Mouse (Mus musculus): ENCODE measurements at regions not wholly inside any gene's neighbourhood (a gene's known extent, or its start where the extent isn't known, plus 50 kb on each side); places are given as distances from the start of the nearest gene placed in this dataset.

DNA sequence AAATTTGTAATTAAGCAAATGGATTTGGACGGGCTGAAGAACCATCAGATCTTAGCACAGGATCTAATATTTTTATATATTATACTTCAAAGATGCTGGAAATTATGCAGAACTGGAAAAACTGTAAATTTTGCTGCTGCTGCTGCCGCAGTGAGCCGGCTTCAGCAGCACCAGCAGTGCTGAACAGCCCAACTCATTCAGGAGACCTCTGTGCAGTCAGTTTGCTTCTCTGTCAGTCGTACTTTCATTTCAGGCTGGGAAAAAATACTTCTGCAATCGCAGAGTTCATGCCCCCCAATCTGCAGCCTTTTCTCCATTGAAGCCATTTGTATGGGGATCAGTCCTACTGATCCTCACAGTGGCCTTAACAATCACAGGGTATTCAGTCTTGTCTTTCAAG lies 53.4 kb upstream of the Trpc3 start:
- DNase-seq = no peak
- no peak overlapping the region for H3K4me3 ChIP-seq (ENCODE audit: low read depth, low read length)
- no peaks in the 10 kb centered on the region for H3K36me3 ChIP-seq (ENCODE audit: insufficient read depth)
- H3K27ac ChIP-seq (ENCODE audit: low read depth) = no peak overlapping the region
- H3K27me3 ChIP-seq (ENCODE audit: insufficient read depth, low read length) = no peaks in the 10 kb centered on the region
- ATAC-seq (ENCODE audit: insufficient read depth) = no peak
- H3K4me1 ChIP-seq (ENCODE audit: insufficient read depth) = no peaks in the 10 kb centered on the region
- TF ChIP-seq CTCF (IDR thresholded peaks at IDR 0.05; ENCODE audit: low read depth) = no peak
- H3K9me3 ChIP-seq (ENCODE audit: low read depth, low read length) = no peaks in the 10 kb centered on the region
- no peak overlapping the region for H3K4me2 ChIP-seq
- no peak overlapping the region for H3K9ac ChIP-seq
- WGBS = 68% methylated on average over 5 of the region's 5 CpGs

- Histone ChIP-seq H3K27me3 (ENCODE audit: insufficient read depth, low read length) (no peaks in the 10 kb centered on the region), H3K9ac (no peak overlapping the region), H3K4me2 (no peak overlapping the region), H3K36me3 (ENCODE audit: insufficient read depth) (no peaks in the 10 kb centered on the region), H3K4me1 (ENCODE audit: insufficient read depth) (peaks cover 3% of the 10 kb centered on the region; the same call in 1 of the 2 replicates), H3K27ac (ENCODE audit: low read depth) (no peak overlapping the region), H3K9me3 (ENCODE audit: low read depth, low read length) (no peaks in the 10 kb centered on the region), H3K4me3 (ENCODE audit: low read depth, low read length) (no peak overlapping the region)
- ATAC-seq (ENCODE audit: insufficient read depth) (no peak), DNase-seq (no peak)
- no peak for TF ChIP-seq CTCF (IDR thresholded peaks at IDR 0.05; ENCODE audit: low read depth)
- 49% methylated on average over 7 of the region's 7 CpGs for WGBS
These were observed 64.5 kb upstream of the Trpc3 start for GRCm38 (mm10) chr3:36754358-36754950.

DNA sequence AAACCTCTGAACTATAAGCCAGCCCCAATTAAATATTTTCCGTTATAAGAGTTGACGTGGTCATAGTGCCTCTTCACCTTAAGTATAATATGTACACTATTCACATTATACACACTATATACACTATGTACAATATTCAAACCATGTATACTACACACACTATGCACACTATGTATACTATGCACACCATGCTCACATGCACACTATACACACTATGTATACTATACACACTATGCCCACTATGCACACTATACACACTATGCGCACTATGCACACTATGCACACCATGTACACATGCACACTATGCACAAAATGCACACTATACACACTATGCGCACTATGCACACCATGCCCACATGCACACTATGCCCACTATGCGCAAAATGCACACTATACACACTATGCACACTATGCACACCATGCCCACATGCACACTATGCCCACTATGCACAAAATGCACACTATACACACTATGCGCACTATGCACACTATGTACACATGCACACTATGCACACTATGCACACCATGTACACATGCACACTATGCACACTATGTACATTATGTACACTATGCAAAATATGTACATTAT lies 72.2 kb upstream of the Trpc3 start:
- ATAC-seq (ENCODE audit: insufficient read depth) (no peak), DNase-seq (no peak)
- Histone ChIP-seq H3K27me3 (ENCODE audit: insufficient read depth, low read length) (no peaks in the 10 kb centered on the region), H3K27ac (ENCODE audit: low read depth) (no peak overlapping the region), H3K4me2 (no peak overlapping the region), H3K4me1 (ENCODE audit: insufficient read depth) (no peaks in the 10 kb centered on the region), H3K9me3 (ENCODE audit: low read depth, low read length) (no peaks in the 10 kb centered on the region), H3K36me3 (ENCODE audit: insufficient read depth) (no peaks in the 10 kb centered on the region), H3K4me3 (ENCODE audit: low read depth, low read length) (no peak overlapping the region), H3K9ac (no peak overlapping the region)
- TF ChIP-seq CTCF (IDR thresholded peaks at IDR 0.05; ENCODE audit: low read depth) = no peak
- WGBS = 94% methylated on average over 6 of the region's 6 CpGs

DNA sequence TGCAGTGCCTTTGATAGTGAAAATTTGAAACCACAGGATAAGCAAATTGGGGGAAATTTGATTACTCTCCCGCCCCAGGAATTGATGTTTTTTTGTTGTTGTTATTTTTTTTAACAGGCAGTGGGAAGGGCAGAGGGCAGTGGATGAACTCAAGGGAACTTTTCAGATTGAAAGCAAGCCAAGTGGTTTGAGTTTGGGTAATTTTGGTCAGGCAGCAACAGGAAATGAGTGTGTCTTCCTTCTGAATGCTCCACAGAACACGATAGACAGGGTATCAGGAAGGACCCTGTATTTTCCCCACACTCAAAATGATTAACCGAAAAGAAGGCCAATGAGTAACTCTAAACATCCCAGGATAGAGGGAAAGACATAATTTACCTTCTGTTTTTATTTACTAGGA lies 72.9 kb upstream of the Trpc3 start:
- DNase-seq (peak; percentile 33), ATAC-seq (ENCODE audit: insufficient read depth) (no peak)
- Histone ChIP-seq H3K4me1 (ENCODE audit: insufficient read depth) (no peaks in the 10 kb centered on the region), H3K9ac (no peak overlapping the region), H3K4me3 (ENCODE audit: low read depth, low read length) (no peak overlapping the region), H3K4me2 (no peak overlapping the region), H3K36me3 (ENCODE audit: insufficient read depth) (no peaks in the 10 kb centered on the region), H3K27ac (ENCODE audit: low read depth) (no peak overlapping the region), H3K27me3 (ENCODE audit: insufficient read depth, low read length) (no peaks in the 10 kb centered on the region), H3K9me3 (ENCODE audit: low read depth, low read length) (no peaks in the 10 kb centered on the region)
- WGBS = 58% methylated on average over 3 of the region's 3 CpGs
- TF ChIP-seq CTCF (IDR thresholded peaks at IDR 0.05; ENCODE audit: low read depth) = no peak

- 48% methylated on average over 2 of the region's 2 CpGs for WGBS
- Histone ChIP-seq H3K4me1 (ENCODE audit: insufficient read depth) (no peaks in the 10 kb centered on the region), H3K4me3 (ENCODE audit: low read depth, low read length) (no peak overlapping the region), H3K9ac (no peak overlapping the region), H3K27ac (ENCODE audit: low read depth) (no peak overlapping the region), H3K4me2 (no peak overlapping the region), H3K9me3 (ENCODE audit: low read depth, low read length) (no peaks in the 10 kb centered on the region), H3K27me3 (ENCODE audit: insufficient read depth, low read length) (no peaks in the 10 kb centered on the region), H3K36me3 (ENCODE audit: insufficient read depth) (no peaks in the 10 kb centered on the region)
- ATAC-seq (ENCODE audit: insufficient read depth) (no peak), DNase-seq (peak; percentile 41)
- TF ChIP-seq CTCF (IDR thresholded peaks at IDR 0.05; ENCODE audit: low read depth) = no peak
These were observed 74.8 kb upstream of the Trpc3 start for GRCm38 (mm10) chr3:36764741-36765140.

- Histone ChIP-seq H3K36me3 (ENCODE audit: insufficient read depth) (no peaks in the 10 kb centered on the region), H3K9me3 (ENCODE audit: low read depth, low read length) (no peaks in the 10 kb centered on the region), H3K4me2 (no peak overlapping the region), H3K4me3 (ENCODE audit: low read depth, low read length) (no peak overlapping the region), H3K27me3 (ENCODE audit: insufficient read depth, low read length) (no peaks in the 10 kb centered on the region), H3K9ac (no peak overlapping the region), H3K27ac (ENCODE audit: low read depth) (no peak overlapping the region), H3K4me1 (ENCODE audit: insufficient read depth) (no peaks in the 10 kb centered on the region)
- TF ChIP-seq CTCF (IDR thresholded peaks at IDR 0.05; ENCODE audit: low read depth) = no peak
- peak; percentile 55 for DNase-seq
- WGBS = 29% methylated on average over 1 of the region's 1 CpGs
- no peak for ATAC-seq (ENCODE audit: insufficient read depth)
These were observed 80.1 kb upstream of the Trpc3 start for GRCm38 (mm10) chr3:36770096-36770495.

GRCm38 (mm10) chr3:36771011-36771410 lies 81.0 kb upstream of the Trpc3 start:
- H3K36me3 ChIP-seq (ENCODE audit: insufficient read depth) = no peaks in the 10 kb centered on the region
- no peak for TF ChIP-seq CTCF (IDR thresholded peaks at IDR 0.05; ENCODE audit: low read depth)
- no peak for ATAC-seq (ENCODE audit: insufficient read depth)
- WGBS = 61% methylated on average over 4 of the region's 4 CpGs
- no peak overlapping the region for H3K9ac ChIP-seq
- DNase-seq = no peak
- no peaks in the 10 kb centered on the region for H3K4me1 ChIP-seq (ENCODE audit: insufficient read depth)
- H3K9me3 ChIP-seq (ENCODE audit: low read depth, low read length) = no peaks in the 10 kb centered on the region
- no peak overlapping the region for H3K4me3 ChIP-seq (ENCODE audit: low read depth, low read length)
- H3K27me3 ChIP-seq (ENCODE audit: insufficient read depth, low read length) = no peaks in the 10 kb centered on the region
- no peak overlapping the region for H3K27ac ChIP-seq (ENCODE audit: low read depth)
- no peak overlapping the region for H3K4me2 ChIP-seq
